23 mouse cellular contexts compared by ENCODE assay signal in genomic region chr9:108780959-108781358, GRCm38 (mm10). TPM values are rescaled to one million over a fixed set of nuclear protein-coding genes. Genes with fewer than 3 reads are reported as not detected.
DNase-seq lines count a peak whose midpoint lies in the region; ATAC-seq lines count a peak whose summit lies in the region.
"Had no signal": no experiment of that assay in that cellular context is flagged by ENCODE, and none has a peak within 500 bp of the region (broad histone marks: within the 10 kb centered on the region; RNA-seq: fewer than 3 reads in every experiment).

No protein-coding gene starts in this region.

- WGBS in heart, embryonic 11.5 days (ENCODE audit: insufficient replicate concordance) = 54% methylated on average over 5 of the region's 5 CpGs
- 55% methylated on average over 5 of the region's 5 CpGs for WGBS in kidney, embryonic 16.5 days

- no peak overlapping the region for H3K4me3 ChIP-seq in heart, embryonic 11.5 days (ENCODE audit: low read depth, low read length)
- H3K4me3 ChIP-seq in kidney, embryonic 16.5 days (ENCODE audit: low read length) = no peak overlapping the region
- H3K4me3 ChIP-seq: embryonic facial prominence, embryonic 12.5 days; erythroblast, embryonic 14.5 days; forebrain, embryonic 13.5 days; limb, embryonic 10.5 days; neural tube, embryonic 15.5 days; stomach, embryonic 15.5 days had no signal

- H3K4me1 ChIP-seq in heart, embryonic 11.5 days (ENCODE audit: control insufficient read depth, insufficient read depth, low read length) = peaks cover 18% of the 10 kb centered on the region
- H3K4me1 ChIP-seq in kidney, embryonic 16.5 days (ENCODE audit: insufficient read depth, low read length) = peaks cover 26% of the 10 kb centered on the region

- no peak overlapping the region for H3K4me2 ChIP-seq in heart, embryonic 11.5 days
- no peak overlapping the region for H3K4me2 ChIP-seq in kidney, embryonic 16.5 days (replicated peaks; ENCODE audit: low read depth, low read length)
- H3K4me2 ChIP-seq: embryonic facial prominence, embryonic 12.5 days; forebrain, embryonic 13.5 days; hindbrain, embryonic 14.5 days; neural tube, embryonic 15.5 days; stomach, embryonic 15.5 days had no signal

- no peak for ATAC-seq in heart, embryonic 11.5 days (replicated peaks; ENCODE audit: insufficient number of reproducible peaks, low FRiP score, low TSS enrichment)
- ATAC-seq in kidney, embryonic 16.5 days (ENCODE audit: low FRiP score, low TSS enrichment) = no peak
- ATAC-seq: forebrain, embryonic 13.5 days; liver, postnatal 0 days; midbrain, embryonic 16.5 days had no signal

- 0 out of 2 replicates have a peak overlapping the region, but pooled peaks have one; percentile 22 for H3K9ac ChIP-seq in heart, embryonic 11.5 days (ENCODE audit: low read depth, low read length)
- H3K9ac ChIP-seq in kidney, embryonic 16.5 days (replicated peaks; ENCODE audit: low read length) = no peak overlapping the region
- H3K9ac ChIP-seq: embryonic facial prominence, embryonic 12.5 days; forebrain, embryonic 13.5 days; hindbrain, embryonic 14.5 days; liver, postnatal 0 days; neural tube, embryonic 15.5 days; stomach, embryonic 15.5 days had no signal

- no peaks in the 10 kb centered on the region for H3K27me3 ChIP-seq in heart, embryonic 11.5 days (ENCODE audit: control insufficient read depth, insufficient read depth, low read length)
- H3K27me3 ChIP-seq in kidney, embryonic 16.5 days (ENCODE audit: insufficient read depth, low read length) = no peaks in the 10 kb centered on the region
- H3K27me3 ChIP-seq: embryonic facial prominence, embryonic 12.5 days; forebrain, embryonic 13.5 days; neural tube, embryonic 15.5 days; stomach, embryonic 15.5 days had no signal

- DNase-seq in heart, postnatal 25 days (ENCODE audit: low spot score) = no peak
- peak; percentile 59 to 64 for DNase-seq in kidney, adult 8-10 months
- DNase-seq in kidney, postnatal 10 days = peak; percentile 38
- peak; percentile 60 for DNase-seq in testis, postnatal 14 days (ENCODE audit: low spot score)
- DNase-seq in thymus, postnatal 4 days = no peak
- DNase-seq: adrenal gland, postnatal 36 days; cerebellum, adult 9-10 months; gastrocnemius, postnatal 14 days; liver, postnatal 0 days; lung, postnatal 4 days; right cerebral cortex, postnatal 14 days; thymus, postnatal 14 days had no signal

- H3K36me3 ChIP-seq in heart, embryonic 11.5 days (ENCODE audit: control insufficient read depth, insufficient read depth, low read length) = no peaks in the 10 kb centered on the region
- H3K36me3 ChIP-seq in kidney, embryonic 16.5 days (ENCODE audit: insufficient read depth, low read length) = peaks cover under 1% of the 10 kb centered on the region; the same call in 1 of the 2 replicates
- H3K36me3 ChIP-seq: embryonic facial prominence, embryonic 12.5 days; neural tube, embryonic 15.5 days; stomach, embryonic 15.5 days had no signal

- intact Hi-C loops in heart, postnatal 25 days (cut with DNase I) = no loop called here

- no peak overlapping the region for H3K27ac ChIP-seq in heart, embryonic 11.5 days (ENCODE audit: low read depth, low read length)
- no peak overlapping the region for H3K27ac ChIP-seq in kidney, embryonic 16.5 days (ENCODE audit: low read length)
- H3K27ac ChIP-seq: embryonic facial prominence, embryonic 12.5 days; forebrain, embryonic 13.5 days; hindbrain, embryonic 14.5 days; limb, embryonic 10.5 days; neural tube, embryonic 15.5 days; stomach, embryonic 15.5 days had no signal

- H3K9me3 ChIP-seq in heart, embryonic 11.5 days (replicated peaks; ENCODE audit: control insufficient read depth, low read length) = no peaks in the 10 kb centered on the region
- no peaks in the 10 kb centered on the region for H3K9me3 ChIP-seq in kidney, embryonic 16.5 days (ENCODE audit: low read length)
- H3K9me3 ChIP-seq: embryonic facial prominence, embryonic 12.5 days; forebrain, embryonic 13.5 days; limb, embryonic 10.5 days; neural tube, embryonic 15.5 days; stomach, embryonic 15.5 days had no signal

RNA-seq across cellular contexts. Expression of gene Ip6k2, which starts 2.6 kb away (rescaled TPM):
- 44.3 and 48.7 TPM in 2 replicates for polyA plus RNA-seq in heart, embryonic 11.5 days (2014; fragmentation: Nextera tagmentation; extraction: Ambion mirVana)
- 10 to 100 TPM; 21.1 to 26.4 TPM for total RNA-seq in heart, postnatal 25 days (2021)
- polyA plus RNA-seq in kidney, embryonic 16.5 days (2015; fragmentation: Nextera tagmentation; extraction: Ambion mirVana) = 100 and 109 TPM in 2 replicates

RNA-seq across cellular contexts. Expression of gene Nckipsd, which starts 27.2 kb away (rescaled TPM):
- polyA plus RNA-seq in heart, embryonic 11.5 days (2014; fragmentation: Nextera tagmentation; extraction: Ambion mirVana) = 7.3 and 9.5 TPM in 2 replicates
- total RNA-seq in heart, postnatal 25 days (2021) = 1 to 10 TPM; 7.9 to 8.3 TPM
- polyA plus RNA-seq in kidney, embryonic 16.5 days (2015; fragmentation: Nextera tagmentation; extraction: Ambion mirVana) = 17.7 and 23.6 TPM in 2 replicates

RNA-seq across cellular contexts. Expression of gene Celsr3, which starts 45.2 kb away (rescaled TPM):
- polyA plus RNA-seq in heart, embryonic 11.5 days (2014; fragmentation: Nextera tagmentation; extraction: Ambion mirVana) = 0.04 and 0.10 TPM in 2 replicates
- total RNA-seq in heart, postnatal 25 days (2021) = under 1 TPM; 0.03 to 0.23 TPM
- polyA plus RNA-seq in kidney, embryonic 16.5 days (2015; fragmentation: Nextera tagmentation; extraction: Ambion mirVana) = 0.12 and 0.26 TPM in 2 replicates
- total RNA-seq: liver, adult 2 months had no signal
- polyA plus RNA-seq: liver, adult 2 months had no signal

Comparison
In these comparisons a context has a peak if more than half of its experiments do, and no peak if none do; other contexts are left out.
1. DNase-seq: peak in kidney, adult 8-10 months (2 of 2), kidney, postnatal 10 days (single experiment) and testis, postnatal 14 days (single experiment); none in heart, postnatal 25 days (single experiment) and thymus, postnatal 4 days (single experiment).